Mouse (Mus musculus): ENCODE data around the gene Sycp2l.
A peak's percentile ranks its signal among the peaks of the same experiment; 100 is the strongest.
"Not testable (repeated sequence)": the region's sequence is repeated elsewhere in the genome, so short reads cannot be mapped to it uniquely, and the experiment has no call there.

The Sycp2l gene

DNA sequence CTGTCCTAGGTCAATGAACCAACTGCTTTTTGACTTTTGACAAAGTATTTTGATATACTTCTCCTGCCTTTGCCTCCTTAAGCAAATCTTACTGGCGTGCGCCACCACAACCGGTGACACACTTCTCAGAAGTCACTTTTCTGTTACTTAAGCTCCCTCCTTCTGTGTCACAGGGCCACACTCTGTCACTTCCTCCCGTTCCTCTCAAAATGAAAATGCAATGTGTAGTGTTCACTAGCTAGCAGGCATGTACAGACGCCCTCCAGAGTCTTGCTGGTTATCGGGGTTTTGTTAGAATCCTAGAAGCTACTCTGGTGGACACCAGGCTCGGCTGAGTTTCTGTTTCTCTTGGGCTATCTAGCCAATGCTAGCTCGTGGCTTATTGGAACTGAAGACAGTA is 14.2 kb downstream of the Sycp2l start:
- DNase-seq (ENCODE audit: low spot score in 2 of 2), result no peak

GRCm38 (mm10) chr13:41129061-41129460 is 15.0 kb downstream of the Sycp2l start:
- no peak for DNase-seq (ENCODE audit: low spot score in 2 of 2)

GRCm38 (mm10) chr13:41134901-41135300 is 20.8 kb downstream of the Sycp2l start:
- peak; percentile 14 to 35 for DNase-seq (ENCODE audit: low spot score in 2 of 2)

DNA sequence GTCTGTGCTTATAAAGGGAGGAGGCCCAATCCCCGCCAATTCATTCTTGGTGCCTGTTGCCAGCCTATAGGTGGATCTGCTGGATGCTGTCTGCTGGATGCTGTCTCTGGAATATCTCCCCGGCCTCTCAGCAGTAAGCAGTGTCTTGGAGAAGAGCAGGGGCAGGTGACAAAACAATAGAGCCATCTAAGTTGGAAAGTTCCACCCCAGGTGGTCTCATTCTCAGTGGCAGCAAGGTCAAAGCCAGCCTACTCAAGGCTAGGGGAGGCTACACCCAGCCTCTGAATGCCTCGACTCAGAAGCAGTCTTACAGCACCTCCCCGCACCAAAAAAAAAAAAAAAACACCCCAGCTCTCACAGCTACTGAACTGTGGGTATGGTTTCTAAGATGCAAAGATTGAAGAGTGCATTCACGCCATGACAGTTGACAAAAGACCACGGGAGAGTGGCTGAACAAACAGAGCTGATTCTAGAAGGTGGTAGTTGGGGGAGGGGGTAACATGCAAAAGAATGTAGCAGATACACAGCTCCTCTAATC is 31.4 kb downstream of the Sycp2l start:
- no peak for DNase-seq (ENCODE audit: low spot score in 2 of 2)

DNA sequence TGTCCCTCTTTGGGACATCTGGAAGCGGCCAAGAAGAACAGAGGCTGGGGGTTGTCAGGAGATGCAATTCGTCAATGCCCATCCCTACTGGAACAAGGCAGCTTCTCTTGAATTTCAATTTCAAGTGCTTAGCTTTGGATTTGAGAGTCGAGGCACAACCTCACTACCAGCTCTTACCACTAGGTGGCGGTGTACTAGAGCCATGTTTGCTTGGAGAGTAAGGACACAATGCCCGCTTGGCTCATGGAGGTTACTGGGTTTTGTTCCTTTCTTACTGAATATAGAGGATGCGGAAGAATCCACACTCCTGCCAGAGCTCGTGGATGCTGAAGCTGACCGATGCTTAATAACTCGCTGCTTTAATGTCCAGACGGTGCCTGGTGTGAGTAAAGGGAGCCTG is 32.2 kb downstream of the Sycp2l start:
- peak; percentile 30 to 37 for DNase-seq (ENCODE audit: low spot score in 2 of 2)

- no peak for DNase-seq (ENCODE audit: low spot score in 2 of 2)
These were observed 39.0 kb downstream of the Sycp2l start for GRCm38 (mm10) chr13:41153146-41153545.

DNA sequence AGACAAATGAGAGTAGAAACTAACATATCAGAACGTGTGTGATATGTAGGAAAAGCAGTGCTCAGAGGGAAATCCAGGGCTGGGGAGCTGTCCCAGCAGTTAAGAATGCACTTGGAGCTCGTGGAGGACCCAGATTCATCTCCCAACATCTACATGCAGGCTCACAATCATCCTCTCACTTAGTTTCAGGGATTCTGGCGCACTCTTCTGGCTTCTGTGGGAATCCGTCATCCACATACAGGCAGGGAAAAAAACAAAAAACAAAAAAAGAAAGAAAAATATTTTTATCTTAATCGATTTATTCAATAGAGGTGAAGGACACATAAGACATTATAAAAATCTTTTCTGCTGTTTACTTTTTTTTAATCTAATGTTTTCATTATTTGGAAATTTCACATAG is 44.3 kb downstream of the Sycp2l start:
- no peak for DNase-seq (ENCODE audit: low spot score in 2 of 2)

- no peak for DNase-seq (ENCODE audit: low spot score in 2 of 2)
These were observed 73.8 kb downstream of the Sycp2l start for GRCm38 (mm10) chr13:41187886-41188285.

DNA sequence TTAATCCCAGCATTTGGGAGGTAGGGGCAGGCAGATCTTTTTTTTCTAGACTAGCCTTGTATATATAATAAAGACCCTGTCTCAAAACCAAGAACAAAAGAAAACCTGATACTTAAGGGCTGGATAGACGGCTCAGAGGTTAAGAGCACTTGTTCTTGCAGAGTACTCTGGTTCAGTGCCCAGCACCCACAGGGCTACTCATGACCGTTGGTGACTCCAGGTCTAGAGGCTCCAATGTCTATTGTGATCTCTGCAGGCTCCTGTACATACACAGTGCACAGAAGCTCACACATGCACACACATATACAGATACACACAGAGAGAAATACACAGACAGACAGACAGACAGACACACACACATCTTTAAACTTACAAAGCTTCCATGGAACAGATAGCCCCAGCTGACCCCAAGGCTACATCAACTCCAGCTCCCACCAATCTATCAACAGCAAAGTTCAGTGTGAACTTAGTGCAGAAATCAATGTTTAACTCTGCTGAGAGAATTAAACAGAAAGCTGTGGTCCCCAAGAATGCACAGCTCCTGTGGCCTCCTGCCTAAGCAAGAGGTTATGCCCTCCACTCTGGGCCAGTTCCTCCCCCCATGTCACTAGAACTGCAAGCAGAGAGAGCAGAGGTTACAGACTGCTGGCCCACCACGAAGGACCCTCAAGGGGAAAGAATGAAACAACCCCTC is 81.7 kb downstream of the Sycp2l start:
- DNase-seq (ENCODE audit: low spot score in 2 of 2), result no peak

GRCm38 (mm10) chr13:41200861-41201260 is 86.8 kb downstream of the Sycp2l start:
- DNase-seq (ENCODE audit: low spot score in 2 of 2), result no peak

DNA sequence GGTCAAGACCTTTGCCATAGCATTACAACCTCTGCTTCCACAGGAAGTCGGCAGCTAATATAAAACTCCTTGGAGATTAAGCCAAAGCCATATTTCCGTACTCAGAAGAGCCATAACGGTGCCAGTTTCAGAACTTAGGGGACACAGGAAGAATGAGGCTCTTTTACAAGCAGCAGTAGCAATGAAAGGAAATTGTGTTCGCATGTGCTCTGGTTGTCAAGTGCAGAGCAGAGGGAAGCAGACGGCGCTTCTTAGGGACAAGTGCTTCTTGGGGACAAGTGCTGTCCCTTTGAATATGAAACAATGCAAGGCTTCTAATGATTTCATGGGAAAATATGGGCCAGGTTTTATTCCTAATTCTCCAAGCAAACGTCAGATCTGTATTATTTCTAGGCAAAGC is 89.2 kb downstream of the Sycp2l start:
- DNase-seq (ENCODE audit: low spot score in 2 of 2), result no peak

- no peak for DNase-seq (ENCODE audit: low spot score in 2 of 2)
These were observed 89.6 kb downstream of the Sycp2l start for GRCm38 (mm10) chr13:41203691-41204090.

DNA sequence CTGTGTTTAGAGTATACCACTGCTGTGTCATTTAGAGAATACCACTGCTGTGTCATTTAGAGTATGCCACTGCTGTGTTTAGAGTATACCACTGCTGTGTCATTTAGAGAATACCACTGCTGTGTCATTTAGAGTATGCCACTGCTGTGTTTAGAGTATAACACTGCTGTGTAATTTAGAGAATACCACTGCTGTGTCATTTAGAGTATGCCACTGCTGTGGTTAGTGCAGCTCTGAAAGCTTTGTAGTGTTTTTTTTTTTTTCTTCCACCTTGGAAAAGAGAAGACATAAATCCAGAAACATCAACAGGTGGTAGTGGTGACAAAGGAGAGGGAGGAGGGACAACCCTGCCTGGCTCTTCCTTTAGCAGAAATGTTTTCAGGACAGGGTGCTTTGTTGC is 91.5 kb downstream of the Sycp2l start:
- not testable (repeated sequence) for DNase-seq (ENCODE audit: low spot score in 2 of 2)

- DNase-seq (ENCODE audit: low spot score in 2 of 2), result no peak
These were observed 92.1 kb downstream of the Sycp2l start for GRCm38 (mm10) chr13:41206241-41206640.

DNA sequence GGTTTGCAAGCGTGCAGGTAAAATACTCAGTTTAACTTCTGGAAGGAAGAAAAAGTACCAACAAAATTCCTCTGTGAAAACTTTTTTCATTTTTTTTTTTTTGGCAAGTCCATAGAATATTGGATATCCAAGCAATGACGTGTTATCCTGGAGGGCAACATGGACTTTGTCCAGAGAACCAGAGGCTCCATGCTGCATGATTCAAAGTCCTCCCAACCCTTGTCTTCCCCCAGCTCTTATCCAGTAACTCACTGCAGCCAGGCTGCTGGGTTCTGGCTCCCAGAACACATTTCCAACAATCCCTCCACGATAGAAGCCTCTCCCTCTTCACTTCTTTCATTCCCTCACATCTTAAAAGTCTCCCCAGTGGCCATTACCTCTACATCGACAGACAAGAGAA is 97.2 kb downstream of the Sycp2l start:
- DNase-seq (ENCODE audit: low spot score in 2 of 2), result no peak

DNA sequence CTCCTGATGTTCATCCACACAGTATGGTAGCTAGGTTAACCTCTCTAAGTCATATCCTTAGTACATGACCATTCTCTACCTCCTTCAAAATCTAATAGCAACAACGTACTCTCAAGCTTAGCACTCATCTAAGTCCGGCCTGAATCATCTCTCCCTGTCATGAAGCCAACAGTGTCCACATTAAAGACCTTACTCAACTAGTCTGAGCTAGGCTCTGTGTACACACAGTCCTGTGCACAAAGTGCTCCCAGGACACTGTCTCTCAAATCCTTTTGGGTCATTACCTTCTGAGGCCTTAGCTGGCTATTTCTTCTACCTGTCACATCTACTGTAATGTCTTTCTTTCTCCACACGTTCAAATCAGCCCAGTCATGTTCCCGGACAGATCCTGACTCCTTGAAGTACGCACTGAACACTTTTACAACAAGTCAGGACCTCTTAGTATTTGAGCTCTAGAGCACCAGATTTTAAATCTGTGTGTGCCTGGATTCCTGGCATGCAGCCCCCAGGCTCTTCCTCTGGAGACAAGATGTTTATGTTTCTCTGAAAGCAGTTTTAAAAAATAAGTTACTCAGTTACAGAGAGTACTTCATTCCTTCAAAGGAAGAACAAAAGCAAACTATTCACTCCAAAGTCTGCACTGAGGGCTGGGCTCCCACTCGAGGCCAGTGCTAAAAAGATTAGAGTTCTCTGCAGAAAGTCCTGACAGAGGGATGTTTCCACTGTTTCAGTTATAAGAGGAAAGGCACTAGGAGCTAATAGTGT is 98.6 kb downstream of the Sycp2l start:
- no peak for DNase-seq (ENCODE audit: low spot score in 2 of 2)

DNA sequence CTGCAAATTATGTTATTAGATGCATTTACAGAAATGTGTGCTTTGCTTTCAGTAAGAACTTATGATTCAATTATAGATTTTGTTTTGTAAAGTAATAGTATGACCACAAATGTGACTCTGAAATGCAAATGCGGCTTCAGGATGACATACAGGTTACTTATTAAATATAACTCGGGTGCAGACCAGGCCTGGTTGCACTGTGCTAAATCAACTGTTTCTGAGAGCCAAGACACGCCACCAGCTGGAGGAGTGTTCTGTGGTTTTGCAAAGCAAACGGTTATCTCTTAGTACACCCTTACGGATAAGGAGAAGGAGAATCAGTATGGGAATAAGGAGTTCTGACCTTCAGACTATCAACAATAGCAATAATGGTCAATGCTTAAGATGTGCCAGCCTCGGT is 101.6 kb downstream of the Sycp2l start:
- DNase-seq (ENCODE audit: low spot score in 2 of 2), result no peak

GRCm38 (mm10) chr13:41216236-41216635 is 102.1 kb downstream of the Sycp2l start:
- DNase-seq (ENCODE audit: low spot score in 2 of 2), result no peak

DNA sequence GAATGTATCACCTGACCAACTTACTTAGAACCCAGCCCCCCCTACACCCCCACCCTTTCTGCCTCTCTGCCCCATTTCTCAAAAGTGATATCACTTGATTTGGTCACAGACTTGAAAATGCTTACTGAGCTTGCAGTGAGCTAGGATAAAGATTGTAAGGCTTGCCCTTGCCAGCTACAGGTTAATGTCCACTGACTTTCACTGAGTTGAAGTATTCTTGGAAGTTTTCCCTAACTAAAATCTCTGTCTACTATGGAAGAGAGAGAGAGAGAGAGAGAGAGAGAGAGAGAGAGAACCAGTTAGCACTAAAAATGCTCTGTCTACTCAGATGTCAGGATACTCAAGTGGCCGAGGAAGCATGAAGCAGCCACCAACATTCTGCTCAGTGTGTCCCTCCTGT is 104.9 kb downstream of the Sycp2l start:
- no peak for DNase-seq (ENCODE audit: low spot score in 2 of 2)

DNA sequence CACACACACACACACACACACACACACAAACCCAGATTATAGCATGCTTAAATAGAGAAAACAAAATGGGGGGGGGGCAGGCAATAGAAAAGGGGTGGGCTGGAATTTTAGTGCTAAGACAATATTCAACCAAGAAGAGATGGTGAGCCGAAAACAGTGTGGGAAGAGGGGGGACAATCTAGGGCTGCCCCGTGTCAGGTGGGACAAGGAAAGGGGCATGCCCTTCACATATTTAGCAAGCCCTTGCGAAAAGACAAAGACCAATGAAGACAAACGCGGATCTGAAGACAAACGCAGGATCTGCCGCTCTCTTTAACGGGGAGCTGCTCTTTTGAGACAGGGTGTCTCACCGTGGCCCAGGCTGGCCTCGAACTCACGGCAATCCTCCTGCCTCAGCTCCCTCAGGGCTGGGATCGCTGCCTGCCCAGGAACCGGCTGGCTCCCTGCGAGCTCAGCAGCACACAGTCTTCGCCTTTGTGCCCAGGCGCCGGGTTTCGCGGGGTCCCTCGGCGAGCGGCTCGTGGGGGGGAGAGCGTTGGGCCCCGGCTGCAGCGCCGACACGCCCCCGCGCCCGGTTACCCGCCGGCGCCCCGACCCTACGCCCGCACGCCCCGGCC is 105.7 kb downstream of the Sycp2l start:
- peak in 1 of 2 experiments; percentile 5 for DNase-seq (ENCODE audit: low spot score in 2 of 2)

DNA sequence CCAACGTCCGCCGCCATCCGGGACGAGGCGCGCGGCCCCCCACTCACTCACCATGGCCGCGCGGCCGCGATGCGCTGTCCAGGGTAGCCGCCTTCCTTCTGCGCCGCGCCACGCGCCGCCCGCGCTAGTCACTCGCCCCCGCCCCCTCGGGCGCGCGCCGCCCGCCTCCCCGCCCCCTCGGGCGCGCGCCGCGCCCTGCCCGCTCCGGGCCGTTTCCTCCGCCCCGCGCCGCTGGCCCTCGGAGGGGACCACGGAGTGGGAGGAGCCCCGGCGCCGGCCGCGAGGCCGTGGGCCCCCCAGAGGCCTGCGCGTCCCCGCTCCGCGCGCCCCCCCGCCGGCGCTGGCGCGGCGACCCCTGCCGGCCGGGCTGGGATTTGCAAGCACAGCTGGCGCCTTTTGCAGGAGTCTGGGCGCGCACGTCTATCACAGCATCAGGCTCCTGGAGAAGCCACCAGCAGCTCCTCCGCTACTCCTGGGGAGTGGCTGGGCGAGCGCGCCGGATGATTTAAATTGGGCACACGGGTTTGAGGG is 106.3 kb downstream of the Sycp2l start, which contains the start of gene Elovl2:
Gene Elovl2, minus strand, starts transcription at position 102 of the 531 bp plus-strand sequence.
- peak; percentile 26 to 54 for DNase-seq (ENCODE audit: low spot score in 2 of 2)

Data from natural killer cell, adult 2 months (primary cell).